Comparison of ENCODE assay signal across 9 mouse cellular contexts in the genomic region with DNA sequence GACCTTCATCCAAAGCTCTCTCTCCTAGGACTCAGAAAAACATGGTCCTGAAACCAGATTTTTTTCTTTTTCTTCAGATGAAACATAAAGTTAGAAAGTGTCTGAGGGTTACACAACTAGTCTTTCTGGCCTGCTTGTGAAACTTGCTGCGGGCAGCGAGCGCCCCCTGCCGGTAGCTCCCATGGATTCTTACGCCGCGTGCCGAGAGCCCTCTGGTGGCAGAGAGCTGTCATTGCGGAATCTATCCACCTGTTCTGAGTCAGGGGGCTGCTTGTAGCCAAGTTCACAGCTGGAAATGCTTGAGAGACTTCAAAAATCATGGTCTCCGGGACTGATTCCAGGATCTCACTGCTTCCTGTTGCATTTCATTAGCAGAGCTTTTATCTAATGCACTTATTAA.
A peak's percentile ranks its signal among the peaks of the same experiment; 100 is the strongest.
DNase-seq lines count a peak whose midpoint lies in the region; ATAC-seq and TF ChIP-seq lines count a peak whose summit lies in the region.
"Had no signal": no experiment of that assay in that cellular context is flagged by ENCODE, and none has a peak within 500 bp of the region (broad histone marks: within the 10 kb centered on the region; RNA-seq: fewer than 3 reads in every experiment).

No protein-coding gene starts in this region.

- WGBS in liver, embryonic 14.5 days (ENCODE audit: insufficient replicate concordance): under 1% methylated on average over 10 of the region's 10 CpGs

- no peaks in the 10 kb centered on the region; a peak in 1 of 4 replicates for H3K4me1 ChIP-seq in liver, embryonic 14.5 days (replicated peaks; ENCODE audit: control insufficient read depth in 2 of 2, insufficient read depth in 2 of 2, low read length in 1 of 2)

- no peak overlapping the region for H3K9ac ChIP-seq in liver, embryonic 14.5 days (replicated peaks)
- H3K9ac ChIP-seq: limb, embryonic 12.5 days had no signal

- H3K36me3 ChIP-seq in liver, embryonic 14.5 days (replicated peaks; ENCODE audit: control insufficient read depth, insufficient read depth, low read depth): no peaks in the 10 kb centered on the region
- H3K36me3 ChIP-seq: limb, embryonic 12.5 days had no signal

- H3K27me3 ChIP-seq in liver, embryonic 14.5 days (ENCODE audit: control insufficient read depth, insufficient read depth, low read length): no peaks in the 10 kb centered on the region

- H3K4me3 ChIP-seq in liver, embryonic 14.5 days (ENCODE audit: insufficient read depth in 1 of 2, low read depth in 2 of 2, low read length in 2 of 2): no peak overlapping the region
- H3K4me3 ChIP-seq: limb, embryonic 12.5 days had no signal

- peak; percentile 94 for ATAC-seq in granulocyte monocyte progenitor cell, adult 5-6 weeks (replicated peaks; ENCODE audit: poor library complexity, severe bottlenecking)
- ATAC-seq in liver, embryonic 14.5 days (ENCODE audit: insufficient read depth): no peak

- peak; percentile 46 for DNase-seq in CD4-positive helper T cell, adult 2 months (ENCODE audit: low read depth, low spot score)
- peak; percentile 88 to 89 for DNase-seq in adrenal gland, adult 18-20 months (ENCODE audit: low spot score in 2 of 2)
- peak; percentile 88 for DNase-seq in embryo, embryonic 11 days
- DNase-seq in kidney, postnatal 14 days: peak; percentile 88
- DNase-seq in liver, embryonic 14.5 days (ENCODE audit: low read depth in 3 of 3, low spot score in 3 of 3): peak; percentile 33 to 47 (median 38)
- peak; percentile 82 for DNase-seq in right cerebral cortex, adult 18-20 months
- DNase-seq in urinary bladder, postnatal 10 days (ENCODE audit: low spot score): peak; percentile 74

- no peaks in the 10 kb centered on the region for H3K9me3 ChIP-seq in liver, embryonic 14.5 days (ENCODE audit: control insufficient read depth, low read length)
- H3K9me3 ChIP-seq: limb, embryonic 12.5 days had no signal

- H3K27ac ChIP-seq in liver, embryonic 14.5 days: no peak overlapping the region
- H3K27ac ChIP-seq: limb, embryonic 12.5 days had no signal

- no peak for TF ChIP-seq EP300 in liver, embryonic 14.5 days (IDR thresholded peaks at IDR 0.05; ENCODE audit: low read depth)

- TF ChIP-seq CTCF in liver, embryonic 14.5 days (IDR thresholded peaks at IDR 0.05; ENCODE audit: low read depth): peak; percentile 100

- no peak overlapping the region for H3K4me2 ChIP-seq in liver, embryonic 14.5 days (ENCODE audit: low read depth)

Comparison
In these comparisons a context has a peak if more than half of its experiments do, and no peak if none do; other contexts are left out.
1. DNase-seq: peak in every context shown above with its lines; median percentile 88 in adrenal gland, adult 18-20 months; 88 in embryo, embryonic 11 days; 88 in kidney, postnatal 14 days; 82 in right cerebral cortex, adult 18-20 months; 74 in urinary bladder, postnatal 10 days; 46 in CD4-positive helper T cell, adult 2 months; 38 in liver, embryonic 14.5 days.